Mouse (Mus musculus) midbrain, postnatal 0 days (tissue): ENCODE data around the gene Nav3. TPM values are rescaled to one million over a fixed set of nuclear protein-coding genes. Genes with fewer than 3 reads are reported as not detected.
A peak's percentile ranks its signal among the peaks of the same experiment; 100 is the strongest.

Source experiments
- ATAC-seq: fragments of 200-750 bp; cut with Nextera tagmentation; 2 replicates; pipeline ENCODE4 v1.8.0; 2017; ENCODE audit warnings: moderate number of reproducible peaks, mild to moderate bottlenecking, moderate TSS enrichment, moderate library complexity; ENCODE audit not compliant: low FRiP score
- DNase-seq: peaks from one replicate; pipeline ENCODE4 v3.0.0-alpha.2; 2015; ENCODE audit warnings: low spot score
- H3K27ac ChIP-seq: fragments of 300-500 bp; sonication (generic); 2 replicates; pipeline ENCODE4 v1.5.1; 2014; ENCODE audit warnings: low read depth, mild to moderate bottlenecking, low read length, mixed read lengths
- H3K27me3 ChIP-seq: fragments of 300-500 bp; sonication (generic); 2 replicates; pipeline ENCODE4 v1.6.1; 2014; ENCODE audit warnings: low read length, control low read depth, mixed read lengths; ENCODE audit not compliant: insufficient read depth
- H3K36me3 ChIP-seq: fragments of 300-500 bp; sonication (generic); 2 replicates; pipeline ENCODE4 v1.6.1; 2014; ENCODE audit warnings: low read length, control low read depth, mixed read lengths; ENCODE audit not compliant: insufficient read depth
- H3K4me1 ChIP-seq: fragments of 300-500 bp; sonication (generic); 2 replicates; pipeline ENCODE4 v1.6.1; 2014; ENCODE audit warnings: mild to moderate bottlenecking, control low read depth, antibody characterized with exemption, low read length, mixed read lengths; ENCODE audit not compliant: insufficient read depth
- H3K4me2 ChIP-seq: fragments of 300-500 bp; sonication (generic); 2 replicates; pipeline ENCODE4 v1.6.1; 2014; ENCODE audit warnings: low read depth, mild to moderate bottlenecking, low read length, mixed read lengths; ENCODE audit not compliant: poor library complexity, severe bottlenecking
- H3K4me3 ChIP-seq: fragments of 300-500 bp; sonication (generic); 2 replicates; pipeline ENCODE4 v1.5.1; 2014; ENCODE audit warnings: low read depth, mild to moderate bottlenecking, low read length, moderate library complexity
- H3K9ac ChIP-seq: fragments of 300-500 bp; sonication (generic); replicated peaks from 2 replicates; pipeline ENCODE4 v1.6.1; 2014; ENCODE audit warnings: mild to moderate bottlenecking, low read length, moderate library complexity, mixed read lengths; ENCODE audit not compliant: poor library complexity, severe bottlenecking
- H3K9me3 ChIP-seq: fragments of 300-500 bp; sonication (generic); 2 replicates; pipeline ENCODE4 v1.6.1; 2016; ENCODE audit warnings: low read length, control low read depth
- CTCF ChIP-seq: IDR thresholded peaks from 2 replicates; pipeline ENCODE4 v1.5.1; 2016; ENCODE audit warnings: antibody characterized with exemption, mild to moderate bottlenecking
- WGBS: fragments of 180-500 bp; shearing (Covaris S2); extraction: QIAGEN DNeasy Blood & Tissue Kit; methylation state at CpG from one replicate; pipeline ENCODE4 v1.1.7; 2014; 5-methylcytosine and 5-hydroxymethylcytosine counted together
- polyA plus RNA-seq: library from polyadenylated mRNA; unstranded; fragments of >200 nt; fragmentation: Nextera tagmentation; extraction: Ambion mirVana; gene quantifications from 2 replicates; pipeline ENCODE4 v1.2.1, GENCODE M21; 2015
- total RNA-seq: library from RNA; depleted of rRNA; stranded (reverse); fragments of >200 nt; gene quantifications from 2 replicates; pipeline ENCODE4 v1.2.3, GENCODE M21; 2014

The Nav3 gene
- total and polyA plus RNA-seq, 2 experiments from 2014 or later: 18.9 to 121 TPM

- 59% methylated on average over 11 of the region's 11 CpGs for WGBS
- H3K27me3 ChIP-seq: no peaks in the 10 kb centered on the region
- DNase-seq (peak; percentile 9), ATAC-seq (no peak)
- no peak overlapping the region for H3K4me2 ChIP-seq
- no peaks in the 10 kb centered on the region for H3K36me3 ChIP-seq
- H3K9ac ChIP-seq: no peak overlapping the region
- no peak overlapping the region for H3K4me3 ChIP-seq
- no peak overlapping the region for H3K27ac ChIP-seq
- H3K4me1 ChIP-seq: no peaks in the 10 kb centered on the region
- no peaks in the 10 kb centered on the region for H3K9me3 ChIP-seq
- no peak for TF ChIP-seq CTCF
Observed at GRCm38 (mm10) chr10:109888355-109889170, 567.4 kb downstream of the Nav3 start.

DNA sequence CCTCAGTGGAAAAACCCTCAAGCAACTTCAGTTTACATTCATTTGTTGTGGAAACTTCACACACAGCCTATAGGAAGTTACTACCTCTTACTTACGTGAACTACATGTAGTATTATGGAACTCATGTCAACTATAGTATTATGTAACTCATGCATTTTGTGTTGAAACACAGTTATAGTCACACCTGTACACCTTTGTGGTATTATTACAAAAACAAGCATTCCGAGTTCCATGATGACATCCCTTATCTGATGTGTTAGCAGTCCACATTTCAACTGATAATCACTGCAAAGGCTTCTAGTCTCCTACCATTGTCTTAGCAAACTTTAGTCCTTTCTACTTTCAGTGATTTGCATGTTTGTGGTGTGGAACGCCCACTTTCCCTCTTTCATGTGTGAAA is 568.8 kb downstream of the Nav3 start:
- 94% methylated on average over 3 of the region's 3 CpGs for WGBS
- Histone ChIP-seq H3K4me1 (no peaks in the 10 kb centered on the region), H3K27me3 (no peaks in the 10 kb centered on the region), H3K4me3 (no peak overlapping the region), H3K9ac (no peak overlapping the region), H3K36me3 (no peaks in the 10 kb centered on the region), H3K4me2 (no peak overlapping the region), H3K9me3 (no peaks in the 10 kb centered on the region), H3K27ac (no peak overlapping the region)
- no peak for ATAC-seq
- DNase-seq: no peak
- no peak for TF ChIP-seq CTCF

DNA sequence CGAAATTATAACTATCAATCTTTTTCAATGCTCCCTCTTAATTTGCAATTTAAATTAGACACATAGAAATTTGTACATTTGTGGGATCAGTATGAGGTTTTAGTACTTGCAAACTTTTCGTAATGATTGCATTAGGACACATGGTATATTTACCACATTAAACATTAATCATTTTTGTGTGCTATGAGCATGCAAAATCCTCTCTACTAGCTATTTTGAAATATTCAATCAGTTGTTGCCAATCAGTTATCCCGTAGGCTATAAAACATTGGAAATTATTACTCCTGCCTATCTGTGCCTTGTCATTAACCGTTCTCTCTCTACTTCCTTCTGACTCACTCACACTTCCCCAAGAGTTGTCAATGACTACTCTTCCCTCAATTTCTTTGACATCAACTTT is 579.9 kb downstream of the Nav3 start:
- no peaks in the 10 kb centered on the region for H3K27me3 ChIP-seq
- H3K4me2 ChIP-seq: no peak overlapping the region
- no peak overlapping the region for H3K4me3 ChIP-seq
- no peak for TF ChIP-seq CTCF
- H3K4me1 ChIP-seq: no peaks in the 10 kb centered on the region
- no peaks in the 10 kb centered on the region for H3K9me3 ChIP-seq
- no peak overlapping the region for H3K27ac ChIP-seq
- H3K9ac ChIP-seq: no peak overlapping the region
- no peak for DNase-seq
- WGBS: 89% methylated on average over 4 of the region's 4 CpGs
- no peaks in the 10 kb centered on the region for H3K36me3 ChIP-seq
- no peak for ATAC-seq

- Histone ChIP-seq H3K27ac (no peak overlapping the region), H3K9me3 (no peaks in the 10 kb centered on the region), H3K4me2 (no peak overlapping the region), H3K9ac (no peak overlapping the region), H3K4me3 (no peak overlapping the region), H3K4me1 (no peaks in the 10 kb centered on the region), H3K27me3 (no peaks in the 10 kb centered on the region), H3K36me3 (no peaks in the 10 kb centered on the region)
- no peak for TF ChIP-seq CTCF
- no peak for DNase-seq
- ATAC-seq: no peak
Observed at GRCm38 (mm10) chr10:109875312-109875830, 580.6 kb downstream of the Nav3 start.

- no peaks in the 10 kb centered on the region for H3K36me3 ChIP-seq
- WGBS: 44% methylated on average over 5 of the region's 5 CpGs
- H3K4me1 ChIP-seq: no peaks in the 10 kb centered on the region
- H3K4me3 ChIP-seq: no peak overlapping the region
- H3K4me2 ChIP-seq: no peak overlapping the region
- no peaks in the 10 kb centered on the region for H3K27me3 ChIP-seq
- H3K27ac ChIP-seq: no peak overlapping the region
- no peak overlapping the region for H3K9ac ChIP-seq
- no peak for TF ChIP-seq CTCF
- ATAC-seq (no peak), DNase-seq (no peak)
- no peaks in the 10 kb centered on the region for H3K9me3 ChIP-seq
Observed at GRCm38 (mm10) chr10:109874652-109875311, 581.2 kb downstream of the Nav3 start.

DNA sequence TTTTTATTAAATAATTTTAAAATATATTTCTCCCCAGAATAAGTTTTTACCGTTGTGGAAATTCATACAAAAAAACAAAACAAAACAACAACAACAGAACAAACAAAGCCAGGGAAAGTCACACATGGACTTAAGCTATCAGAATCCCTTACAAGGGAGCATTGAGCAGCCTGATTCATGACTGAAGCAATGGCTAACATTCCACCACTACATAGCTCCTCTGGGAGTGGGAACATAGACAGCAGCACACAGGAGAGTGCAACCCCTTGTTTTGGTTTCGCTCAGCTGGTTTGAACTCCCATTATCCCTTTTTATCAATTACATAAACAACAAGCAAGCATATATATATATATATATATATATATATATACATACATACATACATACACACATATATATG is 589.9 kb downstream of the Nav3 start:
- Histone ChIP-seq H3K4me1 (no peaks in the 10 kb centered on the region), H3K9me3 (no peaks in the 10 kb centered on the region), H3K36me3 (no peaks in the 10 kb centered on the region), H3K27ac (no peak overlapping the region), H3K4me2 (no peak overlapping the region), H3K9ac (no peak overlapping the region), H3K27me3 (no peaks in the 10 kb centered on the region), H3K4me3 (no peak overlapping the region)
- no peak for ATAC-seq
- WGBS: 82% methylated on average over 2 of the region's 2 CpGs
- DNase-seq: no peak
- no peak for TF ChIP-seq CTCF
